Mouse (Mus musculus): ENCODE data around the gene Cops3. TPM values are rescaled to one million over a fixed set of nuclear protein-coding genes. Genes with fewer than 3 reads are reported as not detected.
A peak's percentile ranks its signal among the peaks of the same experiment; 100 is the strongest.
"Not testable (repeated sequence)": the region's sequence is repeated elsewhere in the genome, so short reads cannot be mapped to it uniquely, and the experiment has no call there.

Cops3 gene
- polyA plus RNA-seq, 1 experiment = 56.9 TPM

- Histone ChIP-seq H3K4me1 (ENCODE audit: control insufficient read depth, insufficient read depth, low read length) (no peaks in the 10 kb centered on the region), H3K27me3 (ENCODE audit: control insufficient read depth, insufficient read depth, low read length) (no peaks in the 10 kb centered on the region), H3K36me3 (ENCODE audit: control insufficient read depth, insufficient read depth, low read length) (no peaks in the 10 kb centered on the region; the same call in 1 of the 2 replicates), H3K4me3 (ENCODE audit: control insufficient read depth, low read depth, low read length) (no peak overlapping the region), H3K27ac (ENCODE audit: control insufficient read depth, insufficient read depth, low read depth, low read length) (no peak overlapping the region)
- TF ChIP-seq CTCF (IDR thresholded peaks at IDR 0.05; ENCODE audit: control insufficient read depth, insufficient read depth, insufficient replicate concordance, low read depth, low read length) (no peak), POLR2A (IDR thresholded peaks at IDR 0.05; ENCODE audit: control insufficient read depth, low read depth, low read length) (no peak)
Observed at GRCm38 (mm10) chr11:59860467-59860866, 20.8 kb upstream of the Cops3 start.

GRCm38 (mm10) chr11:59852865-59853264 is 13.2 kb upstream of the Cops3 start:
- no peaks in the 10 kb centered on the region for H3K27me3 ChIP-seq (ENCODE audit: control insufficient read depth, insufficient read depth, low read length)
- no peak overlapping the region for H3K27ac ChIP-seq (ENCODE audit: control insufficient read depth, insufficient read depth, low read depth, low read length)
- no peak for TF ChIP-seq CTCF (IDR thresholded peaks at IDR 0.05; ENCODE audit: control insufficient read depth, insufficient read depth, insufficient replicate concordance, low read depth, low read length)
- no peak for TF ChIP-seq POLR2A (IDR thresholded peaks at IDR 0.05; ENCODE audit: control insufficient read depth, low read depth, low read length)
- H3K4me1 ChIP-seq (ENCODE audit: control insufficient read depth, insufficient read depth, low read length) = no peaks in the 10 kb centered on the region; the same call in 1 of the 2 replicates
- no peak overlapping the region for H3K4me3 ChIP-seq (ENCODE audit: control insufficient read depth, low read depth, low read length)
- no peaks in the 10 kb centered on the region; the same call in 1 of the 2 replicates for H3K36me3 ChIP-seq (ENCODE audit: control insufficient read depth, insufficient read depth, low read length)

GRCm38 (mm10) chr11:59847891-59848884 is 8.6 kb upstream of the Cops3 start:
- TF ChIP-seq POLR2A (IDR thresholded peaks at IDR 0.05; ENCODE audit: control insufficient read depth, low read depth, low read length) (0 out of 2 replicates have a peak, but pooled peaks have one; percentile 55), CTCF (IDR thresholded peaks at IDR 0.05; ENCODE audit: control insufficient read depth, insufficient read depth, insufficient replicate concordance, low read depth, low read length) (no peak)
- Histone ChIP-seq H3K27me3 (ENCODE audit: control insufficient read depth, insufficient read depth, low read length) (no peaks in the 10 kb centered on the region), H3K4me3 (ENCODE audit: control insufficient read depth, low read depth, low read length) (peak overlapping the region; percentile 95), H3K36me3 (ENCODE audit: control insufficient read depth, insufficient read depth, low read length) (no peaks in the 10 kb centered on the region), H3K27ac (ENCODE audit: control insufficient read depth, insufficient read depth, low read depth, low read length) (peak overlapping the region; percentile 76), H3K4me1 (ENCODE audit: control insufficient read depth, insufficient read depth, low read length) (no peaks in the 10 kb centered on the region; the same call in 1 of the 2 replicates)

GRCm38 (mm10) chr11:59847131-59847530 is 7.5 kb upstream of the Cops3 start:
- Histone ChIP-seq H3K36me3 (ENCODE audit: control insufficient read depth, insufficient read depth, low read length) (no peaks in the 10 kb centered on the region), H3K27ac (ENCODE audit: control insufficient read depth, insufficient read depth, low read depth, low read length) (no peak overlapping the region), H3K4me1 (ENCODE audit: control insufficient read depth, insufficient read depth, low read length) (no peaks in the 10 kb centered on the region; the same call in 1 of the 2 replicates), H3K4me3 (ENCODE audit: control insufficient read depth, low read depth, low read length) (no peak overlapping the region), H3K27me3 (ENCODE audit: control insufficient read depth, insufficient read depth, low read length) (no peaks in the 10 kb centered on the region)
- TF ChIP-seq POLR2A (IDR thresholded peaks at IDR 0.05; ENCODE audit: control insufficient read depth, low read depth, low read length) = no peak
- peak; percentile 49; the same call in 1 of the 2 replicates for TF ChIP-seq CTCF (IDR thresholded peaks at IDR 0.05; ENCODE audit: control insufficient read depth, insufficient read depth, insufficient replicate concordance, low read depth, low read length)

GRCm38 (mm10) chr11:59846311-59846710 is 6.7 kb upstream of the Cops3 start:
- no peaks in the 10 kb centered on the region; the same call in 1 of the 2 replicates for H3K4me1 ChIP-seq (ENCODE audit: control insufficient read depth, insufficient read depth, low read length)
- H3K27ac ChIP-seq (ENCODE audit: control insufficient read depth, insufficient read depth, low read depth, low read length) = no peak overlapping the region
- H3K27me3 ChIP-seq (ENCODE audit: control insufficient read depth, insufficient read depth, low read length) = no peaks in the 10 kb centered on the region
- H3K4me3 ChIP-seq (ENCODE audit: control insufficient read depth, low read depth, low read length) = no peak overlapping the region
- TF ChIP-seq CTCF (IDR thresholded peaks at IDR 0.05; ENCODE audit: control insufficient read depth, insufficient read depth, insufficient replicate concordance, low read depth, low read length) = no peak
- TF ChIP-seq POLR2A (IDR thresholded peaks at IDR 0.05; ENCODE audit: control insufficient read depth, low read depth, low read length) = no peak
- no peaks in the 10 kb centered on the region for H3K36me3 ChIP-seq (ENCODE audit: control insufficient read depth, insufficient read depth, low read length)

GRCm38 (mm10) chr11:59839008-59839458 is 605 bp downstream of the Cops3 start, which contains the start of gene Nt5m:
Gene Nt5m (plus strand): TSS chr11:59839447.
- Histone ChIP-seq H3K27me3 (ENCODE audit: control insufficient read depth, insufficient read depth, low read length) (no peaks in the 10 kb centered on the region), H3K4me3 (ENCODE audit: control insufficient read depth, low read depth, low read length) (peak within 1 kb of the TSS; percentile 100), H3K4me1 (ENCODE audit: control insufficient read depth, insufficient read depth, low read length) (peaks cover 2% of the 10 kb centered on the region), H3K27ac (ENCODE audit: control insufficient read depth, insufficient read depth, low read depth, low read length) (peak within 1 kb of the TSS; percentile 100), H3K36me3 (ENCODE audit: control insufficient read depth, insufficient read depth, low read length) (peaks cover 2% of the 10 kb centered on the region)
- TF ChIP-seq CTCF (IDR thresholded peaks at IDR 0.05; ENCODE audit: control insufficient read depth, insufficient read depth, insufficient replicate concordance, low read depth, low read length) = no peak
- no peak; the same call in 1 of the 2 replicates for TF ChIP-seq POLR2A (IDR thresholded peaks at IDR 0.05; ENCODE audit: control insufficient read depth, low read depth, low read length)

- H3K36me3 ChIP-seq (ENCODE audit: control insufficient read depth, insufficient read depth, low read length) = peaks cover 2% of the 10 kb centered on the region
Observed at GRCm38 (mm10) chr11:59838426-59838825, 1.2 kb downstream of the Cops3 start.

GRCm38 (mm10) chr11:59837789-59838188 is 1.8 kb downstream of the Cops3 start:
- H3K27me3 ChIP-seq (ENCODE audit: control insufficient read depth, insufficient read depth, low read length); H3K36me3 ChIP-seq (ENCODE audit: control insufficient read depth, insufficient read depth, low read length); H3K27ac ChIP-seq (ENCODE audit: control insufficient read depth, insufficient read depth, low read depth, low read length); H3K4me1 ChIP-seq (ENCODE audit: control insufficient read depth, insufficient read depth, low read length); H3K4me3 ChIP-seq (ENCODE audit: control insufficient read depth, low read depth, low read length): not testable (repeated sequence)

More at GRCm38 (mm10) chr11:59838426-59838825, 1.2 kb downstream of the Cops3 start:
- TF ChIP-seq CTCF (IDR thresholded peaks at IDR 0.05; ENCODE audit: control insufficient read depth, insufficient read depth, insufficient replicate concordance, low read depth, low read length) = no peak
- TF ChIP-seq POLR2A (IDR thresholded peaks at IDR 0.05; ENCODE audit: control insufficient read depth, low read depth, low read length) = no peak
- Histone ChIP-seq H3K27me3 (ENCODE audit: control insufficient read depth, insufficient read depth, low read length) (no peaks in the 10 kb centered on the region), H3K4me1 (ENCODE audit: control insufficient read depth, insufficient read depth, low read length) (peaks cover 2% of the 10 kb centered on the region), H3K4me3 (ENCODE audit: control insufficient read depth, low read depth, low read length) (peak overlapping the region; percentile 100; the same call in 1 of the 2 replicates), H3K27ac (ENCODE audit: control insufficient read depth, insufficient read depth, low read depth, low read length) (no peak overlapping the region)

Measured in testis, adult 2 months (tissue).